Mouse (Mus musculus): ENCODE results near the gene Snx8.

DNA sequence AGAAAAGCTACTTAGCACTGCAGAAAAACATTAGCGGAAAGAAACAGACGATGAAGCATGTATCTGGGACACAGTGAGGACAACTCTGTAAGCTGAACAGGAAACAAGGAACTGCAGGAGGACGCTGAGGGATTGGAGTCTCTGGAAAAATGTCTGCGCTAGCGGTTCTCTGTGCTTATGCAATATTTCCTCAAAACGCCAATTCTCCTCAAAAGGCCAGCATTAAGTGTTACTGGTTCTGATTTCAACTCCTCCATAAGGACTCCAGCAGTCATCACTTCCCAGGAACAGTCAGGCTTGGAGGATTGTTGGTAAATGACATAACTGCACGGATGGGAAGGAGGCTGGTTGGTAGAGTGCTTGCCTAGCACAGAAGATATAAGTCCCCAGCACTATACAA is 7.9 kb downstream of the Snx8 start:
- TF ChIP-seq CTCF (IDR thresholded peaks at IDR 0.05; ENCODE audit: low read depth, low read length): no peak
- no peak for TF ChIP-seq POLR2A (IDR thresholded peaks at IDR 0.05; ENCODE audit: borderline replicate concordance, low read depth, low read length)

Measured in bone marrow macrophage, adult 2 months (primary cell).